Mouse (Mus musculus): Measurements from ENCODE around the gene Lmo4. TPM values are rescaled to one million over a fixed set of nuclear protein-coding genes. Genes with fewer than 3 reads are reported as not detected.

The Lmo4 gene
- polyA plus RNA-seq, 1 experiment from 2014 or later: 76.8 TPM

GRCm38 (mm10) chr3:144163718-144164117 is 41.3 kb downstream of the Lmo4 start:
- Histone ChIP-seq H3K4me3 (replicated peaks; ENCODE audit: low read length) (no peak overlapping the region), H3K27ac (ENCODE audit: low read length) (no peak overlapping the region), H3K9me3 (replicated peaks; ENCODE audit: control insufficient read depth, low read length) (no peaks in the 10 kb centered on the region), H3K4me2 (ENCODE audit: low read depth, low read length) (no peak overlapping the region), H3K9ac (ENCODE audit: low read length) (no peak overlapping the region), H3K36me3 (ENCODE audit: control insufficient read depth, insufficient read depth, low read length) (no peaks in the 10 kb centered on the region), H3K27me3 (ENCODE audit: control insufficient read depth, insufficient read depth, low read length) (no peaks in the 10 kb centered on the region), H3K4me1 (ENCODE audit: control insufficient read depth, insufficient read depth, low read length) (no peaks in the 10 kb centered on the region)
- no peak for ATAC-seq (ENCODE audit: insufficient read depth, low FRiP score)
- WGBS: 82% methylated on average over 2 of the region's 2 CpGs

GRCm38 (mm10) chr3:144162156-144162555 is 42.9 kb downstream of the Lmo4 start:
- Histone ChIP-seq H3K4me2 (ENCODE audit: low read depth, low read length) (no peak overlapping the region), H3K9me3 (replicated peaks; ENCODE audit: control insufficient read depth, low read length) (no peaks in the 10 kb centered on the region), H3K36me3 (ENCODE audit: control insufficient read depth, insufficient read depth, low read length) (no peaks in the 10 kb centered on the region), H3K27ac (ENCODE audit: low read length) (no peak overlapping the region), H3K27me3 (ENCODE audit: control insufficient read depth, insufficient read depth, low read length) (no peaks in the 10 kb centered on the region), H3K4me1 (ENCODE audit: control insufficient read depth, insufficient read depth, low read length) (no peaks in the 10 kb centered on the region), H3K4me3 (replicated peaks; ENCODE audit: low read length) (no peak overlapping the region), H3K9ac (ENCODE audit: low read length) (no peak overlapping the region)
- no peak for ATAC-seq (ENCODE audit: insufficient read depth, low FRiP score)
- 34% methylated on average over 8 of the region's 8 CpGs for WGBS

- no peaks in the 10 kb centered on the region for H3K27me3 ChIP-seq (ENCODE audit: control insufficient read depth, insufficient read depth, low read length)
- H3K27ac ChIP-seq (ENCODE audit: low read length): no peak overlapping the region
- 57% methylated on average over 2 of the region's 2 CpGs for WGBS
- no peak overlapping the region for H3K4me3 ChIP-seq (replicated peaks; ENCODE audit: low read length)
- no peak overlapping the region for H3K4me2 ChIP-seq (ENCODE audit: low read depth, low read length)
- H3K36me3 ChIP-seq (ENCODE audit: control insufficient read depth, insufficient read depth, low read length): no peaks in the 10 kb centered on the region
- no peaks in the 10 kb centered on the region for H3K9me3 ChIP-seq (replicated peaks; ENCODE audit: control insufficient read depth, low read length)
- H3K9ac ChIP-seq (ENCODE audit: low read length): no peak overlapping the region
- no peak for ATAC-seq (ENCODE audit: insufficient read depth, low FRiP score)
- H3K4me1 ChIP-seq (ENCODE audit: control insufficient read depth, insufficient read depth, low read length): no peaks in the 10 kb centered on the region
Observed at GRCm38 (mm10) chr3:144161261-144161660, 43.8 kb downstream of the Lmo4 start.

- H3K36me3 ChIP-seq (ENCODE audit: control insufficient read depth, insufficient read depth, low read length): no peaks in the 10 kb centered on the region
- ATAC-seq (ENCODE audit: insufficient read depth, low FRiP score): no peak
- 63% methylated on average over 3 of the region's 3 CpGs for WGBS
Observed at GRCm38 (mm10) chr3:144155746-144156145, 49.3 kb downstream of the Lmo4 start.

GRCm38 (mm10) chr3:144153395-144153794 is 51.6 kb downstream of the Lmo4 start:
- no peak overlapping the region for H3K9ac ChIP-seq (ENCODE audit: low read length)
- H3K4me1 ChIP-seq (ENCODE audit: control insufficient read depth, insufficient read depth, low read length): no peaks in the 10 kb centered on the region
- no peaks in the 10 kb centered on the region for H3K36me3 ChIP-seq (ENCODE audit: control insufficient read depth, insufficient read depth, low read length)
- no peak for ATAC-seq (ENCODE audit: insufficient read depth, low FRiP score)
- H3K9me3 ChIP-seq (replicated peaks; ENCODE audit: control insufficient read depth, low read length): no peaks in the 10 kb centered on the region
- WGBS: 73% methylated on average over 2 of the region's 2 CpGs
- no peaks in the 10 kb centered on the region for H3K27me3 ChIP-seq (ENCODE audit: control insufficient read depth, insufficient read depth, low read length)
- no peak overlapping the region for H3K27ac ChIP-seq (ENCODE audit: low read length)
- no peak overlapping the region for H3K4me3 ChIP-seq (replicated peaks; ENCODE audit: low read length)
- H3K4me2 ChIP-seq (ENCODE audit: low read depth, low read length): no peak overlapping the region

More at GRCm38 (mm10) chr3:144155746-144156145, 49.3 kb downstream of the Lmo4 start:
- no peaks in the 10 kb centered on the region for H3K27me3 ChIP-seq (ENCODE audit: control insufficient read depth, insufficient read depth, low read length)
- no peaks in the 10 kb centered on the region for H3K4me1 ChIP-seq (ENCODE audit: control insufficient read depth, insufficient read depth, low read length)
- no peak overlapping the region for H3K27ac ChIP-seq (ENCODE audit: low read length)
- no peaks in the 10 kb centered on the region for H3K9me3 ChIP-seq (replicated peaks; ENCODE audit: control insufficient read depth, low read length)
- no peak overlapping the region for H3K4me2 ChIP-seq (ENCODE audit: low read depth, low read length)
- H3K4me3 ChIP-seq (replicated peaks; ENCODE audit: low read length): no peak overlapping the region
- no peak overlapping the region for H3K9ac ChIP-seq (ENCODE audit: low read length)

- ATAC-seq (ENCODE audit: insufficient read depth, low FRiP score): no peak
- Histone ChIP-seq H3K9me3 (replicated peaks; ENCODE audit: control insufficient read depth, low read length) (no peaks in the 10 kb centered on the region), H3K36me3 (ENCODE audit: control insufficient read depth, insufficient read depth, low read length) (no peaks in the 10 kb centered on the region), H3K9ac (ENCODE audit: low read length) (no peak overlapping the region), H3K27ac (ENCODE audit: low read length) (no peak overlapping the region), H3K27me3 (ENCODE audit: control insufficient read depth, insufficient read depth, low read length) (no peaks in the 10 kb centered on the region), H3K4me1 (ENCODE audit: control insufficient read depth, insufficient read depth, low read length) (no peaks in the 10 kb centered on the region), H3K4me3 (replicated peaks; ENCODE audit: low read length) (no peak overlapping the region), H3K4me2 (ENCODE audit: low read depth, low read length) (no peak overlapping the region)
- WGBS: 81% methylated on average over 6 of the region's 6 CpGs
Observed at GRCm38 (mm10) chr3:144151001-144151400, 54.0 kb downstream of the Lmo4 start.

GRCm38 (mm10) chr3:144148234-144148633 is 56.8 kb downstream of the Lmo4 start:
- H3K4me3 ChIP-seq (replicated peaks; ENCODE audit: low read length): no peak overlapping the region
- 94% methylated on average over 3 of the region's 3 CpGs for WGBS
- H3K9ac ChIP-seq (ENCODE audit: low read length): no peak overlapping the region
- no peaks in the 10 kb centered on the region for H3K27me3 ChIP-seq (ENCODE audit: control insufficient read depth, insufficient read depth, low read length)
- H3K36me3 ChIP-seq (ENCODE audit: control insufficient read depth, insufficient read depth, low read length): no peaks in the 10 kb centered on the region
- no peak for ATAC-seq (ENCODE audit: insufficient read depth, low FRiP score)
- H3K27ac ChIP-seq (ENCODE audit: low read length): no peak overlapping the region
- no peak overlapping the region for H3K4me2 ChIP-seq (ENCODE audit: low read depth, low read length)
- H3K4me1 ChIP-seq (ENCODE audit: control insufficient read depth, insufficient read depth, low read length): no peaks in the 10 kb centered on the region
- H3K9me3 ChIP-seq (replicated peaks; ENCODE audit: control insufficient read depth, low read length): no peaks in the 10 kb centered on the region

- WGBS: 91% methylated on average over 3 of the region's 3 CpGs
Observed at GRCm38 (mm10) chr3:144147244-144147643, 57.8 kb downstream of the Lmo4 start.

GRCm38 (mm10) chr3:144144066-144144465 is 61.0 kb downstream of the Lmo4 start:
- peak; percentile 69; the same call in 1 of the 2 replicates for ATAC-seq (ENCODE audit: insufficient read depth, low FRiP score)

More at GRCm38 (mm10) chr3:144147244-144147643, 57.8 kb downstream of the Lmo4 start:
- Histone ChIP-seq H3K27ac (ENCODE audit: low read length) (no peak overlapping the region), H3K4me3 (replicated peaks; ENCODE audit: low read length) (no peak overlapping the region), H3K27me3 (ENCODE audit: control insufficient read depth, insufficient read depth, low read length) (no peaks in the 10 kb centered on the region), H3K4me1 (ENCODE audit: control insufficient read depth, insufficient read depth, low read length) (no peaks in the 10 kb centered on the region), H3K4me2 (ENCODE audit: low read depth, low read length) (no peak overlapping the region), H3K9me3 (replicated peaks; ENCODE audit: control insufficient read depth, low read length) (no peaks in the 10 kb centered on the region), H3K36me3 (ENCODE audit: control insufficient read depth, insufficient read depth, low read length) (no peaks in the 10 kb centered on the region), H3K9ac (ENCODE audit: low read length) (no peak overlapping the region)
- ATAC-seq (ENCODE audit: insufficient read depth, low FRiP score): no peak

GRCm38 (mm10) chr3:144142939-144143338 is 62.1 kb downstream of the Lmo4 start:
- H3K9ac ChIP-seq (ENCODE audit: low read length): no peak overlapping the region
- H3K36me3 ChIP-seq (ENCODE audit: control insufficient read depth, insufficient read depth, low read length): no peaks in the 10 kb centered on the region
- no peaks in the 10 kb centered on the region for H3K4me1 ChIP-seq (ENCODE audit: control insufficient read depth, insufficient read depth, low read length)
- no peak overlapping the region for H3K4me3 ChIP-seq (replicated peaks; ENCODE audit: low read length)
- no peaks in the 10 kb centered on the region for H3K9me3 ChIP-seq (replicated peaks; ENCODE audit: control insufficient read depth, low read length)
- 78% methylated on average over 7 of the region's 7 CpGs for WGBS
- H3K27me3 ChIP-seq (ENCODE audit: control insufficient read depth, insufficient read depth, low read length): no peaks in the 10 kb centered on the region
- no peak overlapping the region for H3K4me2 ChIP-seq (ENCODE audit: low read depth, low read length)
- H3K27ac ChIP-seq (ENCODE audit: low read length): no peak overlapping the region
- no peak for ATAC-seq (ENCODE audit: insufficient read depth, low FRiP score)

More at GRCm38 (mm10) chr3:144144066-144144465, 61.0 kb downstream of the Lmo4 start:
- no peaks in the 10 kb centered on the region for H3K4me1 ChIP-seq (ENCODE audit: control insufficient read depth, insufficient read depth, low read length)
- no peaks in the 10 kb centered on the region for H3K27me3 ChIP-seq (ENCODE audit: control insufficient read depth, insufficient read depth, low read length)
- H3K4me2 ChIP-seq (ENCODE audit: low read depth, low read length): no peak overlapping the region
- no peak overlapping the region for H3K9ac ChIP-seq (ENCODE audit: low read length)
- no peaks in the 10 kb centered on the region for H3K36me3 ChIP-seq (ENCODE audit: control insufficient read depth, insufficient read depth, low read length)
- no peak overlapping the region for H3K4me3 ChIP-seq (replicated peaks; ENCODE audit: low read length)
- WGBS: 69% methylated on average over 4 of the region's 4 CpGs
- H3K9me3 ChIP-seq (replicated peaks; ENCODE audit: control insufficient read depth, low read length): no peaks in the 10 kb centered on the region
- peak overlapping the region; percentile 14; the same call in 1 of the 2 replicates for H3K27ac ChIP-seq (ENCODE audit: low read length)

Data from stomach, embryonic 16.5 days (tissue).